Mouse (Mus musculus): ENCODE measurements around the gene Rgs6. TPM values are rescaled to one million over a fixed set of nuclear protein-coding genes. Genes with fewer than 3 reads are reported as not detected.

The Rgs6 gene
- polyA plus RNA-seq, 1 experiment from 2014 or later, result 1.2 TPM

GRCm38 (mm10) chr12:83143071-83143470 is 555.0 kb downstream of the Rgs6 start:
- 53% methylated on average over 3 of the region's 3 CpGs for WGBS
- H3K9ac ChIP-seq (ENCODE audit: low read depth, low read length), result no peak overlapping the region

GRCm38 (mm10) chr12:83143574-83143973 is 555.5 kb downstream of the Rgs6 start:
- WGBS, result 91% methylated on average over 1 of the region's 1 CpGs
- Histone ChIP-seq H3K9ac (ENCODE audit: low read depth, low read length) (no peak overlapping the region), H3K4me2 (replicated peaks; ENCODE audit: low read depth) (no peak overlapping the region), H3K27me3 (replicated peaks; ENCODE audit: control insufficient read depth, insufficient read depth, low read length) (no peaks in the 10 kb centered on the region), H3K4me1 (replicated peaks; ENCODE audit: control insufficient read depth, insufficient read depth, low read length) (no peaks in the 10 kb centered on the region), H3K36me3 (ENCODE audit: control insufficient read depth, insufficient read depth) (no peaks in the 10 kb centered on the region), H3K4me3 (ENCODE audit: low read depth, low read length) (no peak overlapping the region), H3K27ac (ENCODE audit: low read depth, low read length) (no peak overlapping the region), H3K9me3 (ENCODE audit: control insufficient read depth) (no peaks in the 10 kb centered on the region)
- TF ChIP-seq CTCF (IDR thresholded peaks at IDR 0.05; ENCODE audit: low read depth), result no peak
- ATAC-seq, result no peak

More at GRCm38 (mm10) chr12:83143071-83143470, 555.0 kb downstream of the Rgs6 start:
- H3K27ac ChIP-seq (ENCODE audit: low read depth, low read length), result no peak overlapping the region
- no peak for ATAC-seq
- H3K27me3 ChIP-seq (replicated peaks; ENCODE audit: control insufficient read depth, insufficient read depth, low read length), result no peaks in the 10 kb centered on the region
- no peaks in the 10 kb centered on the region for H3K36me3 ChIP-seq (ENCODE audit: control insufficient read depth, insufficient read depth)
- TF ChIP-seq CTCF (IDR thresholded peaks at IDR 0.05; ENCODE audit: low read depth), result no peak
- H3K4me1 ChIP-seq (replicated peaks; ENCODE audit: control insufficient read depth, insufficient read depth, low read length), result no peaks in the 10 kb centered on the region
- H3K4me3 ChIP-seq (ENCODE audit: low read depth, low read length), result no peak overlapping the region
- no peaks in the 10 kb centered on the region for H3K9me3 ChIP-seq (ENCODE audit: control insufficient read depth)
- H3K4me2 ChIP-seq (replicated peaks; ENCODE audit: low read depth), result no peak overlapping the region

GRCm38 (mm10) chr12:83145074-83145473 is 557.0 kb downstream of the Rgs6 start:
- Histone ChIP-seq H3K27ac (ENCODE audit: low read depth, low read length) (no peak overlapping the region), H3K27me3 (replicated peaks; ENCODE audit: control insufficient read depth, insufficient read depth, low read length) (no peaks in the 10 kb centered on the region), H3K36me3 (ENCODE audit: control insufficient read depth, insufficient read depth) (no peaks in the 10 kb centered on the region), H3K4me1 (replicated peaks; ENCODE audit: control insufficient read depth, insufficient read depth, low read length) (no peaks in the 10 kb centered on the region), H3K4me3 (ENCODE audit: low read depth, low read length) (no peak overlapping the region), H3K9me3 (ENCODE audit: control insufficient read depth) (no peaks in the 10 kb centered on the region), H3K9ac (ENCODE audit: low read depth, low read length) (no peak overlapping the region), H3K4me2 (replicated peaks; ENCODE audit: low read depth) (no peak overlapping the region)
- WGBS, result 87% methylated on average over 3 of the region's 3 CpGs
- no peak for TF ChIP-seq CTCF (IDR thresholded peaks at IDR 0.05; ENCODE audit: low read depth)
- no peak for ATAC-seq

- no peak overlapping the region for H3K4me2 ChIP-seq (replicated peaks; ENCODE audit: low read depth)
- no peak for TF ChIP-seq CTCF (IDR thresholded peaks at IDR 0.05; ENCODE audit: low read depth)
- WGBS, result 71% methylated on average over 3 of the region's 3 CpGs
Measured at GRCm38 (mm10) chr12:83145902-83146301, 557.8 kb downstream of the Rgs6 start.

GRCm38 (mm10) chr12:83146917-83147316 is 558.8 kb downstream of the Rgs6 start:
- no peak overlapping the region for H3K4me2 ChIP-seq (replicated peaks; ENCODE audit: low read depth)
- no peak for TF ChIP-seq CTCF (IDR thresholded peaks at IDR 0.05; ENCODE audit: low read depth)
- WGBS, result 56% methylated on average over 2 of the region's 2 CpGs

More at GRCm38 (mm10) chr12:83145902-83146301, 557.8 kb downstream of the Rgs6 start:
- H3K36me3 ChIP-seq (ENCODE audit: control insufficient read depth, insufficient read depth), result no peaks in the 10 kb centered on the region
- H3K4me3 ChIP-seq (ENCODE audit: low read depth, low read length), result no peak overlapping the region
- no peak for ATAC-seq
- no peaks in the 10 kb centered on the region for H3K27me3 ChIP-seq (replicated peaks; ENCODE audit: control insufficient read depth, insufficient read depth, low read length)
- no peak overlapping the region for H3K9ac ChIP-seq (ENCODE audit: low read depth, low read length)
- H3K9me3 ChIP-seq (ENCODE audit: control insufficient read depth), result no peaks in the 10 kb centered on the region
- H3K27ac ChIP-seq (ENCODE audit: low read depth, low read length), result no peak overlapping the region
- H3K4me1 ChIP-seq (replicated peaks; ENCODE audit: control insufficient read depth, insufficient read depth, low read length), result no peaks in the 10 kb centered on the region

GRCm38 (mm10) chr12:83150030-83150429 is 561.9 kb downstream of the Rgs6 start:
- no peak overlapping the region for H3K9ac ChIP-seq (ENCODE audit: low read depth, low read length)
- H3K36me3 ChIP-seq (ENCODE audit: control insufficient read depth, insufficient read depth), result no peaks in the 10 kb centered on the region
- 72% methylated on average over 7 of the region's 7 CpGs for WGBS
- ATAC-seq, result no peak
- H3K9me3 ChIP-seq (ENCODE audit: control insufficient read depth), result no peaks in the 10 kb centered on the region
- no peak for TF ChIP-seq CTCF (IDR thresholded peaks at IDR 0.05; ENCODE audit: low read depth)
- no peaks in the 10 kb centered on the region for H3K4me1 ChIP-seq (replicated peaks; ENCODE audit: control insufficient read depth, insufficient read depth, low read length)
- no peak overlapping the region for H3K27ac ChIP-seq (ENCODE audit: low read depth, low read length)
- H3K4me3 ChIP-seq (ENCODE audit: low read depth, low read length), result no peak overlapping the region
- H3K27me3 ChIP-seq (replicated peaks; ENCODE audit: control insufficient read depth, insufficient read depth, low read length), result no peaks in the 10 kb centered on the region
- no peak overlapping the region for H3K4me2 ChIP-seq (replicated peaks; ENCODE audit: low read depth)

More at GRCm38 (mm10) chr12:83146917-83147316, 558.8 kb downstream of the Rgs6 start:
- ATAC-seq, result no peak
- no peak overlapping the region for H3K9ac ChIP-seq (ENCODE audit: low read depth, low read length)
- H3K27me3 ChIP-seq (replicated peaks; ENCODE audit: control insufficient read depth, insufficient read depth, low read length), result no peaks in the 10 kb centered on the region
- no peaks in the 10 kb centered on the region for H3K4me1 ChIP-seq (replicated peaks; ENCODE audit: control insufficient read depth, insufficient read depth, low read length)
- no peaks in the 10 kb centered on the region for H3K9me3 ChIP-seq (ENCODE audit: control insufficient read depth)
- H3K27ac ChIP-seq (ENCODE audit: low read depth, low read length), result no peak overlapping the region
- H3K4me3 ChIP-seq (ENCODE audit: low read depth, low read length), result no peak overlapping the region
- H3K36me3 ChIP-seq (ENCODE audit: control insufficient read depth, insufficient read depth), result no peaks in the 10 kb centered on the region

GRCm38 (mm10) chr12:83150813-83151212 is 562.7 kb downstream of the Rgs6 start:
- Histone ChIP-seq H3K36me3 (ENCODE audit: control insufficient read depth, insufficient read depth) (no peaks in the 10 kb centered on the region), H3K4me3 (ENCODE audit: low read depth, low read length) (no peak overlapping the region), H3K27ac (ENCODE audit: low read depth, low read length) (no peak overlapping the region), H3K4me2 (replicated peaks; ENCODE audit: low read depth) (no peak overlapping the region), H3K9me3 (ENCODE audit: control insufficient read depth) (no peaks in the 10 kb centered on the region), H3K4me1 (replicated peaks; ENCODE audit: control insufficient read depth, insufficient read depth, low read length) (no peaks in the 10 kb centered on the region), H3K27me3 (replicated peaks; ENCODE audit: control insufficient read depth, insufficient read depth, low read length) (no peaks in the 10 kb centered on the region), H3K9ac (ENCODE audit: low read depth, low read length) (no peak overlapping the region)
- 82% methylated on average over 9 of the region's 9 CpGs for WGBS
- TF ChIP-seq CTCF (IDR thresholded peaks at IDR 0.05; ENCODE audit: low read depth), result no peak
- ATAC-seq, result no peak
